Mouse (Mus musculus) right cerebral cortex, postnatal 36 days (tissue): ENCODE measurements at regions not wholly inside any gene's neighbourhood (a gene's known extent, or its start where the extent isn't known, plus 50 kb on each side); places are given as distances from the start of the nearest gene placed in this dataset.
"Not testable (repeated sequence)": the region's sequence is repeated elsewhere in the genome, so short reads cannot be mapped to it uniquely, and the experiment has no call there.

ENCODE experiments used
- DNase-seq, 2 experiments: peaks; one replicate each; pipeline ENCODE4 v3.0.0; 2022; ENCODE audit warnings: low spot score in 2 of 2, mixed read lengths in 1 of 2

DNA sequence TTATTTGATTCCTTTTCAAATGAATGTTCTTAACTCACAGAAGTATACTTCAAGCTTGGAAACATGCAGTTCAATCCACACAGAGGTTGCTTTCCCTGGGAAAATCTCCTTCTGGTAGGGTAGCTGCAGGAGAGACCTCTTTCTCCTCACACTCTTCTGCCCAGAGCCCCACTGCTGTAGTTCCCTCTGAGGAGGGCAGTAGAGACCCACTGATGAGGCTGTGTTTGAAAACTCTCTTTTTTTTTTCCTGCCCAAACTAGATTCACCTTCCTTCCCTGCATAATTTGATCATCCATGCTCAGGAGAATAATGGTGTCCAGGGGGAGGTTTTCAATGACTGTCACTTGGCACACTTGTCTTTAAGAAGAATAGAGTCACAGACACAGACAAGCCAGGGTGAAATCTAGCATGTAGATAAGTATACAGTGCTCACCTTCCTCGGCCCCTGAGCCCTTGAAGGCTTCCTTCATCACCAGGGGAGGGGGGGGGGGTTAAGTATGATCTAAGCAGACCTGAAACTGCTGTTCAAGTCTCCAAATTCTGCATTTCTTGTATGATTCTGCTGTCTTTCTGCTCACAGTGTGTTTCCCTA, 457.3 kb upstream of the Nrsn1 start:
- no peak for DNase-seq

DNA sequence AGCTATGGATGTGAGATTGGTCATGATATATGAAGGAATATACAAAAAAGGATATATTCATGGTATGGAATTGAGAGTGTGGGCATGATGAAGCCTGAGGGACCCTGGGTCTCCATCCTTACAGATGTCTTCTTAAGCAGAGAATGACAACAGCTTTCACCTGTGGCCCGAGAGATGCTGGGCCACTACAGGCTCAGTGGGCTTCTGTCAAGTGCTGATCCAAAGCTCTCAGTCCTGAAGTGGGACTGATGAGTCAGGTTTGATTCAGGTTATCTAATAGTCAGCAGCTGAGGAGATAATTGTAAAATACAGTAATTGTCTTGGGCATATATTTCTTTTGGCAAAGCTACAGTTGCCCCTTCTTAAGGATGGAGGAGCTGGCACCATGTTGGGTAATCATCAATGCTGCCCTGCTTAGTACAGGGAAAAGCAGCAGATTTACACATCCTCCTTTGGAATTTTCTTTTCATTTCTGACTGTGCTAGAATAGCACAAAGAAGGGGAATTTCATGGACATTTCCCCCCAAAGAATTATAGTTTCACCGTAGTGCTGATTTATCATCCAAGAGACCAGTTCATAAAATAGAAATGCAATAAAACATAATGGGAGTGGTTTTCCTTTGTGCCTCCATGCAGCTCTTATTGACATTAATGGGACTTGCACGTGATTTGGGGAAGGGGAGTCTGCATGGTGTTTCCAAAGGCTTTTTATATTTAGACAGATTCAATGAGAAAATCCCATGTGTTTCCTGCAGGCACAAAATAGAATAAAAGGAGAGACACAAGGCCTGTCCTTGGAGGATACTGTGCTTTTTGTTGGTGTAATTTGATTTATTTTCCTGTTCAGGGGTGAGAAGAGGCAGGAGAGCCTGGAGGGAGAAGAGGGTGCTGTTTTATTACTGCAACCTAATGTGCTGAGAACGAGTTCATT, 452.6 kb upstream of the Nrsn1 start:
- no peak for DNase-seq

DNA sequence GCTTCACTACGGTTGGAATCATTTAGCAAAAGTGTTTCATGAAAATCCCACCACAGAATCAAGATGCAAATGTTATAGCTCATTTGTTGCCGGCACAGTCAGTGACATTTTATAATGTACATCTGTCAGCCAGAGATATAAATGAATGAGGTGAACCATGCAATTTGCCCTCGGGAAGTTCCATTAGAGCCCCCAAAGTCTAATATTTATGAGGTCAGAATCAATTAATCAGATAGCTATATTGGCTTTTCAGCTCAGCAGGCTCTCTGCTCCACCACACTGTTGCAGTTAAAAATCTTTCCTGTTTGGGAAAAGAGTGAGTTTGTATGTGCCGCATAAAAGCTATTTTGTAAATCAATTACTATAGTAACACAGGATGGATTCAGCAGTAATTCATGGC, 430.7 kb upstream of the Nrsn1 start:
- no peak for DNase-seq

DNA sequence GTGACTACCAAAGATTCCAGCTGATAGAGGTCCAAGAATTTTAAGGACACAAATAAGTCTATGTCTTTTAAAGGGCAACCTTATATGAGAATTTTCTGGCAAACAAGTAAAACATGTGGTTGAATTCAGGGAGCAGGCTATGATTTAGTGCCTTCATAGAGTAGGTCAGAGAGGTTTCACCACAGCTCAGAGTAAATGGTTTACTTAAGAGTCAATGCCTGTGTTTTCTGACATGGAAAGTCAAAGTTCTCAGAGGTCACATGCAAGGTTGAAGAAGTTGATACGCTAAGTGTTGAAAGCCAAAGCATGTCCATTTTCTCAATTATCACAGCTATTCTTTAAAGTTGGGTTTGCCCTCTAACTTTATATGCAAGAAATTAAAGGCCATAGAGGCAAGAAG, 425.7 kb upstream of the Nrsn1 start:
- no peak for DNase-seq

DNA sequence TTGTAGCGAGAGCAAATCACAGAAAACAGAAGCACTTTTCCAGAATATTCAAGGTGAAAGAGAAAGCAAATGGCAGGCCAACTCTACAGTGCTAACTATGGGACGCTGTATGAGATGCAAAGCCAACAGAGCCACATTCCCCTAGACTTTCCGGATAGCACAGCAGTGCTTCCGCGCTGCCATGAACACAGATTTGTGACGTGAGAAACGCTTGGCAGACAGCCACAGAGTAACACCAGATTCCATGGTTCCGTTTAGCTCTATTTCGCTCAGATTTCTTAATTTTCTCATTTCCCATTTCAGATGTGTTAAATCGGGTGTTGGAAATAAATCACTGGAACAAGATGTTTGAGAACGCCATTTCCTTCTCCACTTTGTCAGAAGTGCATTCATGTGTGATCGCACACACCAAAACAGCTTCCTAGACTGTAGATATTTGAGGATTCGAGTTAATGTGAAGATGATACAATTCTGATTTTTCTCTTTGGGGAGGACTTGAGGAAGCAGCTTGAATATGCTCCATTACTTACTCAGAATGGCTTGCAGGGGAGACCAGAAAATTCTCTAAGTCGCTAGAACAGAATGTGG, 424.8 kb upstream of the Nrsn1 start:
- DNase-seq, result peak; percentile 47 to 51

DNA sequence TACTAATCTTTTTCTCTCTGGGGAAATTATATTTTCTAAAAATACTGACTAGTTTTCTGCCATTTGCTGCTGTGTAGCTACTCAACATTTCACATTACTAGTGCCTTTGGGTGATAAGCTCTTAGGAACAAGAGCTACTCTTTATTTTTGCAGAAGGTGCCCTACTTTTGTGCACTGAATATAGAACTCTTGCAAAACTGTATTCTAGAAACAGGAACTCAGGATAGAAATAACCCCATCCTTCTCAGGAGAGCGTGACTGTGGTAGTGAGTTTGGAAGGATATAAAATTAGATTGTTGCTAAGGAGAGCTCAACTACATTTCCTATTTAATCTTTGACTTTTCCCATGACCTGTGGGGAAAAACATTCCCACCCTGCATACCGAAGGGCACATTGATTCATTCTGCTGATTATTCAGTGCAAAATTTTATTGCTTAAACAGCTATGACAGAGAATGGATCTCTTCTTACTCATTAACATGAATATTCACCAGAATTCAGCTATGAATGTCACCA, 408.0 kb upstream of the Nrsn1 start:
- peak in 1 of 2 experiments; percentile 23 for DNase-seq

DNA sequence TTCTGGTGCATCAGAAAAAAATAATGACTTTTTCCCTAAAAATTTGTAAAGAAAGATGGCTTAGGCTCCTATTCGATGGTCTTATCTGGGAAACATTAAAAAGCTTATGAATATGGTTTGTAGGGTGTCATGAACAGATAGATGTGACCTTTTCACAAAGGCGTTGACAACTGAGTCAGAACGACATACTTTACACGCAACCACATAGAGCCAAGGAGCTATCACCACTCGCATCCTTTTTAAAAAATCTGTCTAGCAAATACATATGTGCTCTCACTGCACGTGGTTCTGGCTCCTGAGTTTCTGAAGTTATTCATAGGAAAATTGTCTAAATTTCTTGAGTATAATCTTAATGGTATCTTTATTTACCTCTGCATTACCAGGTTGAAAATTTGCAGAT, 404.9 kb upstream of the Nrsn1 start:
- no peak for DNase-seq

DNA sequence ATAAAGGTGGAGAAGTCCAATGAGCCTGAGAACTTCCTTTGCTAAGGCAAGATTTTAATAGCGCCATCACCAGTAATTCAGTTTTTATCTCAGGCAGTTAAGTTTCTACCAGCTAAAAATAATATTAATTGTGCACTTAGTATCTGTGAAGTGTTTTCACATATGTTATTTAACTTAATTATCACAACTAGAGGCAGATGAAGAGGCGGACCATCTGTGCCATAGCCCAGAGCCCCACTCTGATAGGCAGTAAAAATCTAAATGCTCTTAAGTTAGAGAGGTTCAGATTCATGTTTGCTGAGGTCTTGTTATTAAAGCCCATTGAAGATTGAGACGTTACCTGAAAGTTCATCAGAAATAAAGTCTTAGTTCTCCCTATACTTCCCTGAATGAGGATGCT, 395.7 kb upstream of the Nrsn1 start:
- DNase-seq, result peak in 1 of 2 experiments; percentile 3

DNA sequence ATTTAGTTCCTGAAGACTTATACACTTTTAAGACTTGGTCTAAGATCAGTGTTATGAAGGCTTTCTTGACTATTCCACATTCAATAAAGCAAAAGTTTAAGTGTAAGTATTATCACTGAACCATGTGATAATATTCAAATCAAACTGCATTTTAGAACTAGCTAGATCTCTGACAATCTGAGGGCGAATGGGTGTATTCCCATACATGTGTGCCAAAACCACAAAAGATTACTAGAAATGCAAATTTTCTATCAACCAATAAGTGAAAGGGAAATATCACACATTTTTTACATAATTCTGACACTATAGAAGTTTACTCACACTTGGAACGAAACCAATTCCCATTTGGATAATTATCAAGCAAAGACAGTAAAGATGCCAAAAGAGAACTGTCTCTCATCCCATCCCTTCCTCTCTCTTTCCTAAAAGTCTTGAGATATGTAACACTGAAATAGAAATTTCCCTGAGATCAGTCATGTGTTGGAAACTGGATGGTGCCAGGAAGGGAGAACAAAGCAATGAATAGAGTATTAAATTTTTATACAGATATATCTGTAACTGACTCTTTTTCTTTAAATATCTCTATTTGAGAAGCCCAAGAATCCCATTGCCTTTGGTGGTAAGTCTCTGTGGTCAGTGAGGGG, 394.8 kb upstream of the Nrsn1 start:
- DNase-seq, result no peak

DNA sequence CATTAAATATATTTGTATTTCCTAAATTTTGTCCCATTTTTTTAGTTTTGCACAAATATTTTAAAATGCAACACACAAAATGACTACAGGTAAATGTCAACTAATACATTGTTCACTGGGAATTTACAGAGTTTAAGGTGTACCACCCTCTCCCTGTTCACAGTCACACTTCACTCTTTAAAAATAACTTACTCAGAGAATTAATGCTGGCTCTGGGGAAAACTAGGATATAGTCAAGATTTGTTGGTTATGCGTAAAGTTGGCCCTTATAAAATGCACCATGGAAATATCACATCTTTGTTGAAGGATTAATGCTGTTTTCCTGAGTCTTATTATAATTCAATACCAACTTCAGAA, 378.1 kb upstream of the Nrsn1 start:
- no peak for DNase-seq

DNA sequence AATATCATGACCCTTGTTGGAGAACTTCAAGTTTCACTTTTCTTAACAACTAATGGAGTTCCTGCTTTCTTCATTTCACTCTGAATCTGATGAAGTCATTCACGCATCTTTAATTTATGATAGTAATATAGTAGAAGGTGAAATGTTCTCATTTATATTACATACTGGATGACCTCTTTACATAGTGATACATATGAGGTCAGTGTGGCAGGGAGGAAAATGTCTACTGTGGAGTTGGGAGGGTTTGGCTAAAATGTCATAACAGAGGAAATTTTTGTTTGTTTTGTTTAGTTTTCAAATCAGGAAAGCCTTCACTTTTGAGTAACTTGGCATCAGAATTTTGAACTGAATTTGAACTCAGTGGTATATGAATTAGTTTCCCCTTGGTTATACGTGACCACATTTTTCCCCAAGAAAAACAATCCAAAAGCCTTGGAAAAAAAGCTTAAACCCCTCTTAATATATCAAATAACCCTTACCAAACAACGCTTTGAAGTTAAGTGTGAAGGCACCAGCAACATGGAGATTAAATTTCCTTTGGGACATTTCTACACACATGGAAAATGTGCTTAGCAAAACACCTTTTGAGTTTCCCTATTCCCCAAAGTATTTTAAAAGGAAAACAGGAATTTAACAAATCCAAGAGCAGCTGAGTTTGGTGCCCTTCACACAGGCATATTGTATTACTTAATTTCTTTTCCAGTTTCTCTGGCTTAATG, 377.6 kb upstream of the Nrsn1 start:
- DNase-seq, result no peak

DNA sequence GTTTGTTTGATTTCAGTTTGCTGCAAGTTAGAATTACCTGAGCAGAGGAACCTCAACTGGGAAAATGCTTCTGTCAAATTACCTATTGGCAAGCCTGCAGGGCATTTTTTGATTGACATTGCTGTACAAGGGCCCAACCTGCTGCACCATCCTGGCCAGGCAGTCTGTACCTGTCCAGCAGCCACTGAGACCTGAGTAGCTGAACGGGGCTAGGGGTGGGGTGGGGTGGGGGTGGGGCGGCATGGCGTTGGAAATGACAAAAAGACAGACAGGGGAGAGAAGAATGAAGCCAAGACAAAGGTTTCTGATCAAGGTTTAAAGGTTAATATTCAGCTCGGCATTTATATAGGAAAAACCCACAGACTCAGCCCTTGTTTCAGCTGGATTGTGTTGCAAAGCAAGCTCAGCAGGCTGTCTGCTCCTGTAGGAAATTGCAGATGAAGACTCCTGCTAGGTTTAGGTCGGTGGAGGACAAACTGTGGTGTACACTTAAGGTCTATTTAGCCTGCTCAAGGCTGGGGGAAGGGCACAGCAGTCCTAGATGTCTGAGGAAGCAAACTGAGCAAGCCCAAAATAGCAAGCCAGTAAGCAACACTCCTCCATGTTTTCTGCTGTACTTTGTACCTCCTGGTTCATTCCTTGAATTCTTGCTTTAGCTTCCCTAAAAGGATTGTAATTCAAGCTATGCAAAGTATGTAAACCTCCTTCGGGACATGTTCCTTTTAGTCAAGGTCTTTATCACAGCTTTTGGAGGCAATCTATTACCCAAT, 369.4 kb upstream of the Nrsn1 start:
- peak in 1 of 2 experiments; percentile 1 for DNase-seq

DNA sequence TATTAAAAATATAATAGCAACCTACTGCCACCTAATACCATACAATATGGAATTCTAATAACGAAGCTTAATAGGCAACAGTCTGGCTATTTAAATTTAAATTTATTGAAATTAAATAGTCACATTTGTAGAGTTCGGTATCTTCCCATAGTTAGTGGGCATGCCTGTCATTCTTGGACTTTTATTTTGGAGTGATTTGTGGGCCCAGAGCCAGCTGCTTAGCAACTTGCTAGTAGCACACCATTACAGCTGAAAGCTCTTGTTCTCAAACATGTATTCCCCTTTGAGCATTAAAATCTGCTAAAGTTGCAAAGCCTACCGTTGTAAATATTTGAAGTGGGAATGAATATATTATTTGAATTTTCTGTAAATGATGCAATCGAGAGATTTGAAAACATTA, 359.2 kb upstream of the Nrsn1 start:
- no peak for DNase-seq

DNA sequence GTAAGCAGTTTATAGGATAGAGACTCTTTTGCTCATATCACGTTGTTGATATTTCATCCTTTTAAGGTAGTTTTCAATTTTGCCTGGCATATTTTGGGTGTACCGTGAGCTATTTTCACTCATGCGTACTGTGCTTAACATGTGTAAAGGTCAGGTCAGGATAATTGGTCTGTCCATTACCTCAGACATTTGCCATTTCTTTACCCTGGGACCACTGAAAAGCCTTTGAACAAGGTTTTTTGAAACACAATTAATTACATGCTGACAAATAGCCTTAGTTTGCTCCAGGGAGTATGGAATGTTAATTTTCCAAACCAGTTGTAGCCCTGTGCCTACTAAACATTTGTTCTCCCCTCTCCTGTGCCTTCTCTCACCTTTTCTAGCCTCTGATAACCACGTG, 347.3 kb upstream of the Nrsn1 start:
- DNase-seq, result no peak

DNA sequence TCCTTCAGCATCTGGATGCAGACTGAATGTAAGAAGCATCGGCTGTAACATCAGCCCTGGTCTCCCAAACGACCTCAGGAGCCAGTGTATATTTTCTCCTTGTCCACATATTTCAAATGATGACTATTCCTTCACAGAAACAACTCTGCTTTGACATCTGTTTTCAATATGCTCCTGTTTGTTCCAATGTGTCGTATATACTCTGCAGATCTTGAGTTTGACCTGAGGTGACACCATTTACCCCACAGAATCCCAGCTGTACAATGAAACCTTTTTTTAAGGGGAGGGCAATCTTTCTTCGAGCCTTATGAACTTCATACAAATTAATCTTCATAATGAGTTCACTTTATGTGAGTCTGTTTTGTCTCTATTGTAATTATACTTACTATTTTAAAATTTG, 341.7 kb upstream of the Nrsn1 start:
- no peak for DNase-seq

DNA sequence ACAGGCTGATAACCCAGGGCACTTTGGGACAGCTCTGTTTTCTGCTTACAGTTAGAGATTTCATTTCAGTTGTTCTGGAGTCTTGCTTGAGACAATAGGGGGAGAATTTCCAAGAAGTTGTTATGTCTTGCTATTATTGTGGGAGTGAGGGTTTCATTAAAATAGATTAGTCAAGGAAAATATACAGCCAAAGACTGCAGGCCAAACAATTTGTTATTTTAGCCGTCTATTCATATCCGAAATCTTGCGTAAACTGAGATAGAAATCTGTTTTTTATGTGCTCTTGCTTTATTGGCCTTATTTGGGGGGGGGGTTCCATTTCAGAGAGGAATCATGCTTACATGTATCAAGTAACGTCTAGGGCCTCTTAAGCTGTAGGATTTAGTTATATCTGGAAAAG, 339.3 kb upstream of the Nrsn1 start:
- no peak for DNase-seq

DNA sequence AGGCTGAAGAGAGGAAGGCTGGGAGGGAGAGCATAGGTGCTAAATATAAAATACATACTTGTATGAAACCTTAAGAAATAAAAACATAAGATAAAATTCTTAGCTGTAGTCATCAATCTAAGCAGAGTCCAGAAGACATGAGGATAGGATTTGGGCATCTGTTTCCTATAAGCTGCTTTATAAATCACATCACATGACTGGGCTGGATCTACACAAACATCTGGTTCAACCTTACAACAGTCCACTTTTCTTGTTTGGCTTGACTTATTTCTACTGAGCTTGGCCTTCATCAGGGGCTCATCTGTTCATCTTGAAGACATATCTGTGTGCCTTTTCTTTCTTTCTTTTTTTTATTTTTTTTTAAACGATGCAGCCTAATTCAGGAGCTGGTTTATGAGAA, 338.9 kb upstream of the Nrsn1 start:
- DNase-seq, result no peak

DNA sequence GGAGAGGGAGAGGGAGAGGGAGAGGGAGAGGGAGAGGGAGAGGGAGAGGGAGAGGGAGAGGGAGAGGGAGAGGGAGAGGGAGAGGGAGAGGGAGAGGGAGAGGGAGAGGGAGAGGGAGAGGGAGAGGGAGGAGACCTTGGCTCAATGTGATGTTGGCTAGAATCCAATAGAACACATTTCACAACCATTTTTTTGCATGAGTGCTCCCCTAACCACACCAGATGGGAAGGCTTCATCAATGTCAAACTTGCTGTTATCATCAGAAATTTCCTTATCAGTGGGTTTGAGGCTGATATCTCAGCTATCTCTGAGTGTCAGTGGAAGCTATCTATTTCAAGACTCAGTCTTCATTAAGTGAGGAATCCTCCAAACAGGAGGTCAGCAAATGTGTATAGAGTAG, 331.0 kb upstream of the Nrsn1 start:
- not testable (repeated sequence) for DNase-seq

DNA sequence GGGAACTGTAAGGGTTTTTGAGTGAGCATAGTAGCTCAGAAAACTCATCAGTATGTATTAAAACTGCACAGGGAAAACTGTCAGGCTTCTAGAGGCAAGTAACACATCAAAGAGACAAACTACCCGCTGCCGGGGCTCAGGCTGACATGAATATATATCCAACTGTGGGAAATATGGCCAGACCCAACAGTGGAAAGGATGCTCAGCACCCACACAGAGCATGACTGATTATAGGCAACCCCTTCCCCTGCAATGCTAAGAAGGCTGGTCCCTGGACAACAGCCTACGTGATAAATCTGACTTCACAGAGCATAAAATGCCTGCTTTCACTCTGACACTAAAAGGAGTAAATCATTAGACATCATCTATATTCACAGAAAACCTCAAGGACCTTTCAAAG, 324.3 kb upstream of the Nrsn1 start:
- DNase-seq, result no peak

DNA sequence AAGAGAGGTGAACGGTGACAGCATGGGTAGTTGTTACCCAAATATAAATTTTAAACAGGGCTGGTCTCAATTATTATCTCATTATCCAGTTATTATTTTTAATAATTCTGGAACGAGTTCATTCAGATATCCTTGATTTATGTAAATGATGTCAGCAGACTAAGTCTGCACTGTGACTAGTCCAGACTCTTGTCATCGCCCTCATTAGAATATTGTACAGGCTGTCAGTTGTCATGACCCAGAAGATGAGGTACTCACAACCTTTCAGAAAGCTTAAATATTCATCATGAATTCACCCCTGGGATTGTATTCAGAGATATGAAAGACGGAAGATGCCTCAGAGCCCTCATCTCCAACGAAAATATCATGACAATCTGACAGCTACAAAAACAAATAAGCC, 300.3 kb upstream of the Nrsn1 start:
- DNase-seq, result no peak

DNA sequence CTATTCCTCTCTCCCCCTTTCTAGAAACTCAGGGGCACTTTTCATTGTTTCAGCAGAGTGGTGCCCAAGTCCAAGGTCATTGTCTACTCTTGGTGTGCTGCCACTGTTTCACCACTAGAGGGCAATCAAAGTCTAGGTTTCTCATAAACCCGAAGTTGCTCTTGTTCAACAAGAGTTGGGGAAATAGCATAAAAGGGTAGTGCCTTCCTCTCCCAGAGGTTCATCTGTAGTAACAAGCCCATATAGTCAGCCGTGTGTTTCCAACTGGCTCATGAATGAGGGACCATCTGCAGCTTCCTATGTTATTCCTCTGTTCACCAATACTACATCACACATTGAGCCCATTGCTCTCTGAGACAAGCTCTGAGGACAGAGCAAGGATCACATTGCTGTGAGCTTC, 292.4 kb upstream of the Nrsn1 start:
- peak; percentile 5 to 15 for DNase-seq
